Mouse (Mus musculus): ENCODE results near the gene Agpat4. TPM values are rescaled to one million over a fixed set of nuclear protein-coding genes. Genes with fewer than 3 reads are reported as not detected.
"Not testable (repeated sequence)": the region's sequence is repeated elsewhere in the genome, so short reads cannot be mapped to it uniquely, and the experiment has no call there.

Agpat4 gene
- polyA plus RNA-seq, 1 experiment from 2014 or later, result 45.0 TPM

DNA sequence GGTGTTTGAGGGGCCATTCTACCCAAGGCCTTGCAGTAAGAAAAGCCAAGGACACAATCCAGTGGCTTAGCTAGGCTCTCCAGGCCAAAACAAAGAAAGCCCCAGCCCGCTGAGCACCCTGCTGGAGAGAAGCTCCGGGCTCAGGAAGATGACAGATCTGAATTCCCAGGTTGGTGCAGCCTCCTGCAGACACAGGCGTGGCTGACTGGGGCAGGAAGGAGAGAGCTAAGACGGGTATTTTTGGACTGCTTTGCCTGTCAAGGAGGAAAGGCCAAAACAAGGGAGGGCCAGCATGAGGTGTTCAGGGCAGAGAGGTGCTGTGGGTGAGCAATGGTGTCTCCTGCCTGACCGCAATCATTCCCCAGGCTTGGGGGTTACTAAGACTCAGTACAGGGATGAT is 105.2 kb downstream of the Agpat4 start:
- no peaks in the 10 kb centered on the region for H3K27me3 ChIP-seq
- ATAC-seq (ENCODE audit: low FRiP score), result no peak
- no peak overlapping the region for H3K4me2 ChIP-seq (replicated peaks)
- peaks cover 54% of the 10 kb centered on the region for H3K36me3 ChIP-seq
- no peaks in the 10 kb centered on the region for H3K9me3 ChIP-seq (replicated peaks)
- no peak overlapping the region for H3K27ac ChIP-seq
- no peak overlapping the region for H3K4me3 ChIP-seq
- 35% methylated on average over 5 of the region's 5 CpGs for WGBS
- peaks cover 5% of the 10 kb centered on the region; the same call in 1 of the 2 replicates for H3K4me1 ChIP-seq
- H3K9ac ChIP-seq, result no peak overlapping the region

DNA sequence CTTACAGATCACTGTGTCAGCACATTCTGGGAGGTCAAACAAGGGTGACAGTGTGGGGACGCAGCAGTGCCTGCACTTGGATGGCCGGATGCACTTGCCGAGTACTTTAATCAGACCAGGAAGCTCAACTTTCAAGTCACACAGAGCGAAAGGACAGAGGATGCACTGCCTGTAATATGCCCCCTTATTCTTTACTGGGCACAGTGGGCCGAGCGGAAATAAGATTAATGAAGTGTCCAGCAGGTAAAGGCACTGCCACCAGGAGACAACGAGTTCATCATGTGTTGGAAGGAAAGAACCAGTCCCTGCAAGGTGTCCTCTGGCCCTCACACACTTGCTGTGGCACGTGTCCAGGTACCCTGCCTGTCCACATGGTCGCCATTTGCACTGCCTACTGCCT is 105.6 kb downstream of the Agpat4 start:
- Histone ChIP-seq H3K9ac (no peak overlapping the region), H3K27me3 (no peaks in the 10 kb centered on the region), H3K4me1 (0 out of 2 replicates have a peak, but pooled peaks cover 1% of the 10 kb centered on the region), H3K9me3 (replicated peaks) (no peaks in the 10 kb centered on the region), H3K4me2 (replicated peaks) (no peak overlapping the region), H3K27ac (no peak overlapping the region), H3K36me3 (peaks cover 54% of the 10 kb centered on the region), H3K4me3 (no peak overlapping the region)
- 0 out of 2 replicates have a peak, but pooled peaks have one; percentile 35 for ATAC-seq (ENCODE audit: low FRiP score)
- 76% methylated on average over 9 of the region's 9 CpGs for WGBS

DNA sequence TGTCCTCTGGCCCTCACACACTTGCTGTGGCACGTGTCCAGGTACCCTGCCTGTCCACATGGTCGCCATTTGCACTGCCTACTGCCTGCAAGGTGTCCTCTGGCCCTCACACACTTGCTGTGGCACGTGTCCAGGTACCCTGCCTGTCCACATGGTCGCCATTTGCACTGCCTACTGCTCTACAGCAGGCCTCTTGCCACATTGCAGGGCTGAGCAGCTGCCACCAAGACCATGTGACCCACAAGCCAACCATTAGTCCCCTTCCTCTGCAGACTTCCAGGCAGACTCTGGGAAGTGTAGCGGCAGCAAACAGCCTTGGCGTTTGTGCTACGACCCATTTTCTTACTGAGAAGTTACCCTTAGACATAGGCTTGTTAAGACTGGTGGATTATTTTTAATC is 106.0 kb downstream of the Agpat4 start:
- not testable (repeated sequence) for H3K4me3 ChIP-seq; H3K9ac ChIP-seq; H3K27me3 ChIP-seq; H3K4me1 ChIP-seq; H3K4me2 ChIP-seq (replicated peaks); H3K9me3 ChIP-seq (replicated peaks); H3K27ac ChIP-seq; ATAC-seq (ENCODE audit: low FRiP score)
- H3K36me3 ChIP-seq, result peaks cover 54% of the 10 kb centered on the region
- WGBS, result 87% methylated on average over 5 of the region's 7 CpGs

DNA sequence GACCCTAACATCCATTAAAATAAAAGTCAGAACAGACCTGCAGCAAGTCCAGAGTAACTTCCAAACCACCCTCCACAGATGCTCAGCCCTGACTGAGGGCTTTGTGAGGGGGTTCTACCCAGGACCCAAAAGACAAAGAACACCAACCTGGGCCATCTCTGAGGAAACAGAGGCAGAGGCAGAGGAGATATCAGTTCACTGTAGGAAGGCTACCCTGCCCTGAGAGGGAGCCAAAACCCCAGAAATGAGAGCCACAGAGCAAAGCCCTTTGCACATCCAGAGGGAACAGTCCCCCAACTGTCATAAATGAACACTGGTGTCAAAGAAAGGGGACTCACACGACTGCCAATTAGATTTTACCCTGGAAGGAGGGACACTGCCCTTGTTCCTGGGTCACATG is 106.7 kb downstream of the Agpat4 start:
- Histone ChIP-seq H3K4me2 (replicated peaks) (no peak overlapping the region), H3K9me3 (replicated peaks) (no peaks in the 10 kb centered on the region), H3K4me1 (no peaks in the 10 kb centered on the region), H3K27me3 (no peaks in the 10 kb centered on the region), H3K36me3 (peaks cover 52% of the 10 kb centered on the region), H3K9ac (no peak overlapping the region), H3K27ac (no peak overlapping the region), H3K4me3 (no peak overlapping the region)
- WGBS, result 75% methylated on average over 1 of the region's 1 CpGs
- ATAC-seq (ENCODE audit: low FRiP score), result no peak

DNA sequence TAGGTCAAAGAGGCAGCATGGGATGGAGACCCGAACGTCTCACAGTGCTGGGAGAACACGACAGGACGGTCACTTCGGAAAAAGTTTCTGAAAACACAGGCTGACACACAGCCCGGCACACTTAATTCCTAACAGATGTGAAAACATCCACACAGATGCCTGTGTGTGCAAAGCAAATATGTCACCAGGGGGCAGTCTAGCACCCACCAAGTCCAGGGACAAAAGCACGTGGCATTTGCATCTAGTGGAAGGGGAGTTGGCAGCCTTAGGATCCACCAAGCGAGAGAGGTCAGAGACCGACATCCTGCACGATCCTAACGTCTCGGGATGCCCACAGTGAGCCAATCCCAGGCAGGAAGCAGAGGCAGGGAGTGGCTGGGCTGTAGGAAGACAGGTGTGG is 108.0 kb downstream of the Agpat4 start:
- H3K9ac ChIP-seq, result no peak overlapping the region
- peaks cover 53% of the 10 kb centered on the region for H3K36me3 ChIP-seq
- no peaks in the 10 kb centered on the region for H3K27me3 ChIP-seq
- H3K4me3 ChIP-seq, result no peak overlapping the region
- H3K9me3 ChIP-seq (replicated peaks), result no peaks in the 10 kb centered on the region
- H3K27ac ChIP-seq, result no peak overlapping the region
- no peak overlapping the region for H3K4me2 ChIP-seq (replicated peaks)
- WGBS, result 57% methylated on average over 12 of the region's 12 CpGs
- no peak for ATAC-seq (ENCODE audit: low FRiP score)
- no peaks in the 10 kb centered on the region for H3K4me1 ChIP-seq

DNA sequence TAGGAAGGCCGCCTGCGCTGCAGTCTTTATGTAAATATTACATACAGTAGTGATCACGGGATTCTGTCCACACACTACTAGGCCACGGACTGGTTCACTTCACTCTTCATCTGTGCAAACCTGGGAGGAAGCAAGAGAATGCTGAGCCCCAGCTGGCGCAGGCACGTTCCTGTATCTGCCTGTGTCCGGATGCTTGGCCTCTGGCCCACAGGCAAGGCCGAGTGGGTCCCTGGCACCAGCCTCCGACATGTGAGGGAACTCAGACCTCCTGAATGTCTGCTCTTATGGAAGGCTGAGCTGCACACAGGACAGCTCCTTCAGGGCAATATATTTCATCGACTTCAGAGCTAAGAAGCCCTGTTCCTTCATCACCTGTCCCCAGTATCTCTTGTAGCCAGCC is 109.5 kb downstream of the Agpat4 start:
- Histone ChIP-seq H3K4me3 (no peak overlapping the region), H3K27me3 (no peaks in the 10 kb centered on the region), H3K36me3 (peaks cover 60% of the 10 kb centered on the region), H3K4me2 (replicated peaks) (no peak overlapping the region), H3K9ac (no peak overlapping the region), H3K27ac (no peak overlapping the region), H3K4me1 (no peaks in the 10 kb centered on the region), H3K9me3 (replicated peaks) (no peaks in the 10 kb centered on the region)
- 82% methylated on average over 10 of the region's 10 CpGs for WGBS
- no peak for ATAC-seq (ENCODE audit: low FRiP score)

DNA sequence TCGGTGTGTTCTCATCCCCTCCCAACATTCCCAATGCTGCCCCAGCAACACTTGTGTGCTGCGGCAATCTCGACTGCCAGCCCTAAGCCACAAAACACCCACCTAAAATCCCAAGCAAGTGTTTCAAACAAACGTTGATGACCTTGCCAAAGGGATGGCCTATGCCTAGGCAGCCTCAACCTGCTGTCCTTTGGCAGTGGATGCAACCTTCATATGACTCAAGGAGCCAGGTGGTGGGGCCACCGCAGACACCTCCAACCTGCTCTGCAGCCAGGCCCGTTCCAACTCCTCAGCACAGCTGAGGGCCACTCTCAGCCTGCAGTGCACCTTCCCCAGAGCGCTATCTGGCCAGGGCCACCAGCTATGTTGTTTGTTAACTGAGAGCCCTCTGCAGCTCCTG is 110.0 kb downstream of the Agpat4 start:
- Histone ChIP-seq H3K4me2 (replicated peaks) (no peak overlapping the region), H3K4me1 (no peaks in the 10 kb centered on the region), H3K9ac (no peak overlapping the region), H3K27me3 (no peaks in the 10 kb centered on the region), H3K9me3 (replicated peaks) (no peaks in the 10 kb centered on the region), H3K27ac (no peak overlapping the region), H3K36me3 (peaks cover 62% of the 10 kb centered on the region), H3K4me3 (no peak overlapping the region)
- 96% methylated on average over 7 of the region's 7 CpGs for WGBS
- no peak for ATAC-seq (ENCODE audit: low FRiP score)

DNA sequence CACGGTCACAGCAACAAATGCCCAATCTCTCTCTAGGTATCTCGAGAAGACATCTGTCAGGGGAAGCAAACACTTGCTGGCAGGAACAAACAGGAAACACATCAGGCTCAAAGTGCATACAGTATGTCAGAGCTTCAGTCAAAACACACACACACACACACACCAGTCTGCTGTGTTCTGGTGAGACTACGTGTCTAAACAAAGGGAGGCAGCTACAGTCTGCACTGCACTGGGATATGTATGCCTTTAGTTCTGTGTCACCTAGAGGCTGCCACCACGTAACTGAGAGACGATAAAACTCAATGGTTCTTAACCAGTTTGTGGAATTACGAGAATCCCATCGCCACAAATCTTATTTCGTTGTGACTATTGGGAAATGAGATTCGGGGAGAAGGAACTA is 111.3 kb downstream of the Agpat4 start:
- Histone ChIP-seq H3K36me3 (peaks cover 68% of the 10 kb centered on the region), H3K27me3 (no peaks in the 10 kb centered on the region), H3K4me1 (no peaks in the 10 kb centered on the region), H3K27ac (no peak overlapping the region), H3K4me3 (no peak overlapping the region), H3K4me2 (replicated peaks) (no peak overlapping the region), H3K9ac (no peak overlapping the region), H3K9me3 (replicated peaks) (no peaks in the 10 kb centered on the region)
- no peak for ATAC-seq (ENCODE audit: low FRiP score)
- 90% methylated on average over 9 of the region's 9 CpGs for WGBS

DNA sequence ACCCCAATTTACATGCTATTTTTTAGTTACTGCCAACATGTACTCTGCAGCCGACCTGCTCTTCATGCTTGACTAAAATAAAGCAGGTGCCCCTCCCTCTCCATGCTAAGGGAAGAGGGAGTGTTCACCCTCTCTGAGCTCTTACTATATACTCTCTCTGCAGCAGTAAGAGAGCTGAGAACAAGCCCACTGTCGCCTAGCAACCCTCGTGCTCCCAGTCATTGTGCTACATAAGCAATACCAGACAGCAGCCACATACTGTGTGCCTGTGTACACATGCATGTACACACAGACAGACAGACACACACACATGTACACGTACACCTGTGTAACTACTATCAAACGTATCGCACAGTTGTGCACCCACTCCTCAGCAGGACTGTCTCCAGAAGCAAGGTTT is 111.7 kb downstream of the Agpat4 start:
- Histone ChIP-seq H3K4me1 (no peaks in the 10 kb centered on the region), H3K27ac (no peak overlapping the region), H3K9me3 (replicated peaks) (no peaks in the 10 kb centered on the region), H3K4me2 (replicated peaks) (no peak overlapping the region), H3K27me3 (no peaks in the 10 kb centered on the region), H3K9ac (no peak overlapping the region), H3K4me3 (no peak overlapping the region), H3K36me3 (peaks cover 72% of the 10 kb centered on the region)
- WGBS, result 83% methylated on average over 6 of the region's 6 CpGs
- ATAC-seq (ENCODE audit: low FRiP score), result peak; percentile 38; the same call in 1 of the 2 replicates

DNA sequence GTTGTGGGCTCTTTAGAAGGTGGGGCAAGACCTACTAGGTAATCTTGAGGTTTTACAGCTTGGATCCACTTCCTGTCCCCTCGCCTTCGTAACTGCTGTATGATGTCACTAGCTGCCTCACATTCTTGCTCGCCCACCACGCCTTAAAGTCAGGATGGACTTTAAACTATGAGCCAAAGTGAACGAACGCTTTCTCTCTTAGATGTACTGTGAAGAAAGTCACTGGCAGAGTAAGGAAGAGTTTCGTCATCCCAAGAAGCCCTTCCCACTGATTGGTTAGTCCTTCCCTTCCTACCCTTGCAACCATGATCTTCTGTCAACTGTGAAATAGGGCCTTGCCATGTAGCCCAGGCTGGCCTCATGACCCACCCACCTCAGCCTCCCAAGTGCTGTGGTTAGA is 112.6 kb downstream of the Agpat4 start:
- H3K4me3 ChIP-seq, result no peak overlapping the region
- no peaks in the 10 kb centered on the region for H3K9me3 ChIP-seq (replicated peaks)
- no peak overlapping the region for H3K9ac ChIP-seq
- no peaks in the 10 kb centered on the region for H3K27me3 ChIP-seq
- no peak for ATAC-seq (ENCODE audit: low FRiP score)
- no peaks in the 10 kb centered on the region for H3K4me1 ChIP-seq
- H3K4me2 ChIP-seq (replicated peaks), result no peak overlapping the region
- no peak overlapping the region for H3K27ac ChIP-seq
- H3K36me3 ChIP-seq, result peaks cover 81% of the 10 kb centered on the region
- WGBS, result 94% methylated on average over 7 of the region's 7 CpGs

DNA sequence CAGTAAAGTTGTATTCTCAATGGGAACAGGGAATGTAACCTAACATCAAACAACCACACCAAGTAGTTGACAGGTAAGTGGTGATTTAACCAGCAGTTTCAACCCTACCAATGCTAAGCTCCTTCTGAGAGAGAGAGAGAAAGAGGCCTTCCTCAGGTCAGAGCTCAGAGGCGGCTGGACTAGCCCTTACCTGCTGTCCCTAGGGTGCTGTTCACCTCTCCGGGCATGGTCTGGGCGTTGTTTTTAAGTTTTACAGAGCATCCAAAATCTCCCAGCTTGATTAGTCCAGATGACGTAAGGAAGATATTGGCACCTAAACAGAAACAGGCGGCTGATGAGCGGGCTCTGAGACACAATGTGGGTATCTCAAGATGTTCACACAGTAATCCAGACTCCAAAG is 114.2 kb downstream of the Agpat4 start:
- no peaks in the 10 kb centered on the region for H3K4me1 ChIP-seq
- no peak for ATAC-seq (ENCODE audit: low FRiP score)
- 96% methylated on average over 6 of the region's 6 CpGs for WGBS
- no peak overlapping the region for H3K27ac ChIP-seq
- no peak overlapping the region for H3K4me2 ChIP-seq (replicated peaks)
- no peaks in the 10 kb centered on the region for H3K9me3 ChIP-seq (replicated peaks)
- peaks cover 80% of the 10 kb centered on the region for H3K36me3 ChIP-seq
- H3K9ac ChIP-seq, result no peak overlapping the region
- H3K27me3 ChIP-seq, result no peaks in the 10 kb centered on the region
- H3K4me3 ChIP-seq, result no peak overlapping the region

DNA sequence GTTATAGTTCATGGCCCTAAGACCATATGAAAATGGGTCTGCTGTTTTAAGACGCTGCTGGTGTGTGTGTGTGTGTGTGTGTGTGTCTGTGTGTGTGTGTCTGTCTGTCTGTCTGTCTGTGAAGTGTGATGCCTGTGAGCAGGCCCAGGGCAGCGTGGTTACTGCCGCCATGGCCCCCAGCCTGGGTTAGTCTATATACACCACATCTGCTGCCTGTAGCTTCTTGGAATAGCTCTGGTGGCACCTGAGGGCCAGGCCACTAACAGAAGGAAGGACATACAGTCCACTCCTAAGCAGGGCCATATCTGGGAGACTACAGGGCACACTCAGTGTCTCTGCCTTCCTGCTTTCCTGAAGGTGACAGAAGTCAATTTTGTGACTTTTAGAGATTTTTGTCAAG is 122.2 kb downstream of the Agpat4 start:
- WGBS, result 87% methylated on average over 3 of the region's 3 CpGs
- Histone ChIP-seq H3K9me3 (replicated peaks) (no peaks in the 10 kb centered on the region), H3K36me3 (peaks cover 59% of the 10 kb centered on the region)

DNA sequence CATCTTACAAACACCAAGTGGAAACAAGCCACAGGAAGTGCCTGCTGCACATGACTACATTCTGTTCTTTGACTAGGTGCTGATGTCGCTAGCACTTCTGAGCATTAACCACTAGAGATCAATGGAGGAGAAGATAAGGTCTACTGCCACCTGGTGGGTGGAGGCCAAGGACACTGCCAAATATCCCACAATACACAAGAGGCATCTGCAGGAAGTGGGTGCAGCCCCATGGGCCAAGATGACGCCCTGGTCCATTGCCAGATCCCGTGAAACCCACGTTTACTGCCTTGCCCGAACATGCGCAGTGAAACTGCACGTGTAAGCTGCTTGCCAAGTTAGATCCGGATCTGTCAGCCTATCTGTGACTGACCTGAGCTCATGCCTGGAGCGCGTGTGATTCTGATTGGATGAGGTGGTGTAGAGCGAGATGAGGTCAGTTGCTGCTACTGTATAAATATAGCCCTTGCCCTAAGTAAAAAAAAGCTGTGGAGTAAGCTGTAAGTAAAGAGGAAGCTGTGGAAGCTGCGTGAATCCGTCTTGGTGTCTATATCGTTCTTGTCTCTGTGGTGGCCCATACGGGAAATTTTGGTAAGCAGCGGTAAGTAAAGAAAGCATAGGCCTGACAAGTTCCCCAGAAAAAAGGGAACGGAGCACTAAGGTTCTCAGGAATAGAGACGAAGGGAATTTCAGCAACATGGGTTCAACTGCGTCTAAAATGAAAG is 131.4 kb downstream of the Agpat4 start:
- Histone ChIP-seq H3K9me3 (replicated peaks) (peaks cover 6% of the 10 kb centered on the region; the same call in 1 of the 2 replicates), H3K4me1 (no peaks in the 10 kb centered on the region), H3K36me3 (peaks cover 74% of the 10 kb centered on the region), H3K27ac (no peak overlapping the region), H3K27me3 (no peaks in the 10 kb centered on the region), H3K9ac (no peak overlapping the region), H3K4me3 (no peak overlapping the region), H3K4me2 (replicated peaks) (no peak overlapping the region)
- WGBS, result 95% methylated on average over 19 of the region's 19 CpGs
- no peak for ATAC-seq (ENCODE audit: low FRiP score)

More for the DNA sequence above, 122.2 kb downstream of the Agpat4 start:
- H3K27ac ChIP-seq, result no peak overlapping the region
- H3K4me2 ChIP-seq (replicated peaks), result no peak overlapping the region
- no peaks in the 10 kb centered on the region for H3K27me3 ChIP-seq
- H3K9ac ChIP-seq, result no peak overlapping the region
- no peaks in the 10 kb centered on the region for H3K4me1 ChIP-seq
- no peak for ATAC-seq (ENCODE audit: low FRiP score)
- H3K4me3 ChIP-seq, result no peak overlapping the region
